Mouse (Mus musculus): Measurements from ENCODE around the gene Tead1. TPM values are rescaled to one million over a fixed set of nuclear protein-coding genes. Genes with fewer than 3 reads are reported as not detected.

Tead1 gene
- total and polyA plus RNA-seq, 3 experiments, result 0.38 TPM; not detected in 2

DNA sequence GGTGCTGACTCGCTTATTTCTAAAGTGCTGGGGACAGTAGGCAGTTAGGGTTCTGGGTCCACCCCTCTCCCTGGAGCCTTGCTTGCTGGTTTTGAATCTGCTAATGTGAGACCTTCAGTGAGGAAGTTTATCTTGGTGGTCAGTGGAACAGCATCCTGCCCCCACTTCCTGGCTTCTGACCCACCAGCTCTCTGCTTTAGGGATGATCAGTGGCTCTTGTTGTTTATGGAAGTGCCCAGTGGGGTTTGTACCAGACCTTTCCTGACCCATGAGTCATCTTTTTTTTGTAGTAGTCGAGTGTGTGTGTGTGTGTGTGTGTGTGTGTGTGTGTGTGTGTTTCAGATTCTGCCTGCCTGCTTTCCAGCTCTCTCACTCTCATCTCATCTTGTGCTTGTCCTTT, 38.6 kb downstream of the Tead1 start:
- no peak overlapping the region for H3K4me3 ChIP-seq (ENCODE audit: low read depth, low read length)
- H3K27me3 ChIP-seq (ENCODE audit: insufficient read depth, low read length), result peaks cover 3% of the 10 kb centered on the region; the same call in 1 of the 2 replicates
- ATAC-seq (ENCODE audit: extremely low read depth, insufficient number of reproducible peaks, low FRiP score, poor library complexity, severe bottlenecking), result no peak
- no peak for TF ChIP-seq GATA2 (IDR thresholded peaks at IDR 0.05; ENCODE audit: borderline replicate concordance, low read depth, low read length)
- no peak for TF ChIP-seq POLR2AphosphoS5 (IDR thresholded peaks at IDR 0.05; ENCODE audit: insufficient replicate concordance, low read depth, low read length)
- TF ChIP-seq TAL1 (conservative IDR thresholded peaks at IDR 0.05; ENCODE audit: low read depth, low read length), result no peak
- TF ChIP-seq CTCF (IDR thresholded peaks at IDR 0.05; ENCODE audit: low read depth, low read length), result no peak
- TF ChIP-seq GATA1 (IDR thresholded peaks at IDR 0.05; ENCODE audit: borderline replicate concordance, low read length), result no peak
- H3K9me3 ChIP-seq (replicated peaks), result peaks cover 24% of the 10 kb centered on the region
- no peaks in the 10 kb centered on the region for H3K4me1 ChIP-seq (ENCODE audit: insufficient read depth, low read depth, low read length)
- DNase-seq (ENCODE audit: low spot score), result no peak
- no peaks in the 10 kb centered on the region for H3K36me3 ChIP-seq (replicated peaks)

DNA sequence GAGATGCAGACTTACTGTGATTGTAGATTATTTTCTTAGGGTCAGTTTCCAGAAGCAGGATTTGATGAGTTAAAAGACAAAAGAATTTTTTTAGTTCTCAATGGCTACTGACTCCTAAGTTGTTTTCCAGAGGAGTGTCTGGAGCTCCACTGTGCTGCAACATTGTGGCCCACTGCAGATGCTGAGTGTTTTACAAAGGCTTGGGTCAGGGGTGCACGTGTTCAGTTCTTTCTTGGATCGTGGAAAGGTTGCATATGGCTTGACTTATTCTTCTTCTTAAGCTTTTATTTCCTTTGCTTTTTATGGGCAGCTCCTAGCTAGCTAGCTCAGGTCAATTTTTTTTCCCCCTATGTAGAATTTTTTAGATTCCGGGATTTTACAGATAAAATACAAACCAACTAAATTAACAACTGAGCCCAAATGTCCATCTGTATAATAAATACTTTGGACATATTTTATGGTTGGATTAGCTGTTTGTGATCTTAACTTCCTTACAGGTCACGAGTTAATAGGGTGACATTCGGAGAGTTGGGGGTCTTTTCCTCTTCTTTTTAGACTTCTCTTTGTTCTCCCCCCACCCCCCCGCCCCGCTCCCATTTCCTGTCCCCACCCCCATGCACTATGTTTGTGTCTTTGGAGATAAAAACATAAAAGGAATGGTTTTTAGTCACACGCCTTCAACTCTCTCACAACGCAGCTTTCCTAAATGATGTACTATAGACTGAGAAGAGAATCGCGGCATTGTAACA, 40.5 kb downstream of the Tead1 start:
- Histone ChIP-seq H3K27me3 (ENCODE audit: insufficient read depth, low read length) (peaks cover 3% of the 10 kb centered on the region; the same call in 1 of the 2 replicates), H3K36me3 (replicated peaks) (no peaks in the 10 kb centered on the region), H3K4me3 (ENCODE audit: low read depth, low read length) (no peak overlapping the region), H3K9me3 (replicated peaks) (peaks cover 21% of the 10 kb centered on the region), H3K4me1 (ENCODE audit: insufficient read depth, low read depth, low read length) (no peaks in the 10 kb centered on the region)
- ATAC-seq (ENCODE audit: extremely low read depth, insufficient number of reproducible peaks, low FRiP score, poor library complexity, severe bottlenecking) (no peak), DNase-seq (ENCODE audit: low spot score) (no peak)
- TF ChIP-seq GATA1 (IDR thresholded peaks at IDR 0.05; ENCODE audit: borderline replicate concordance, low read length) (no peak), GATA2 (IDR thresholded peaks at IDR 0.05; ENCODE audit: borderline replicate concordance, low read depth, low read length) (no peak), POLR2AphosphoS5 (IDR thresholded peaks at IDR 0.05; ENCODE audit: insufficient replicate concordance, low read depth, low read length) (no peak), CTCF (IDR thresholded peaks at IDR 0.05; ENCODE audit: low read depth, low read length) (no peak), TAL1 (conservative IDR thresholded peaks at IDR 0.05; ENCODE audit: low read depth, low read length) (no peak)

DNA sequence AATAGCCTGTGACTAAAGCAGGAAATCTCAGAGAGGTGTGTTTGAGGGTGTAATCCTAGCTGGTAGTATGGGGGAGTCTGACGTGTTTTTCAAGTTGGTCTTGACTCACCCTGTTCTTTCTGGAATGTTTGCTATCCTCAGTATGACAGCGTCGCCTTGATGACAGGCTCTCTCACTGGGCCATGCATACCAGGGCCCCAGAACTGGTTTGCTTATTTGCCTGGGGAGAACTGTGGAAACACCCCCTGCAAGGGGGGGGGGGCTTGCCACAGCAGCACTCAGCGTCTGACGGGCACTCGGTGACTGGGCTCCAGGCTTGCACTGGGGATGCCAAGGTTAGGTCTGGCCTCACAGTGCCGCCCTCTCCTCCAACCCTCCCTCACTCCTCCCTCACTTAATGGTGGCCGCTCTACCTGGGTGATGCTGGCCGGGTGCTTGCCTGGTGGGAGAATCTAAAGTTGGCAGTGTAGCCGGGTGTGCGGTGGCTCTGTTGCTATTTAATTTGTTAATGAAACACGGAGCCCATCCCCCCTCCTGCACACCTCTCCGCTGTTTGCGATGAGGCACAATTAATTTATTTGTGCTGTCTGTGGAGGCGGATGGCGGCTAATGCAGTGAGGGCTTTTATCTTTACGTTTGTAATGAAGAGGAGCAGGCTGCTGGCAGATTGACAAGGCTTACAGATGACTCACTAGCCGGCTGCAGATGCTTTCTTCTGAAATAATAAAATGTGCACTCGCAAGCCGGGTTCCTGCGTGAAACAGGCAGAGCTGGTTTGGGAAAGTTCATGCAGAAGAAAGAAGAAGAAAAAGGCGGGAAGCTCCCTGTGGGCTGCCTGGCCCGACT, 41.2 kb downstream of the Tead1 start:
- Histone ChIP-seq H3K4me3 (ENCODE audit: low read depth, low read length) (no peak overlapping the region), H3K4me1 (ENCODE audit: insufficient read depth, low read depth, low read length) (no peaks in the 10 kb centered on the region), H3K27me3 (ENCODE audit: insufficient read depth, low read length) (peaks cover 3% of the 10 kb centered on the region; the same call in 1 of the 2 replicates), H3K9me3 (replicated peaks) (peaks cover 18% of the 10 kb centered on the region), H3K36me3 (replicated peaks) (no peaks in the 10 kb centered on the region)
- no peak for ATAC-seq (ENCODE audit: extremely low read depth, insufficient number of reproducible peaks, low FRiP score, poor library complexity, severe bottlenecking)
- DNase-seq (ENCODE audit: low spot score), result no peak
- TF ChIP-seq GATA2 (IDR thresholded peaks at IDR 0.05; ENCODE audit: borderline replicate concordance, low read depth, low read length) (no peak), CTCF (IDR thresholded peaks at IDR 0.05; ENCODE audit: low read depth, low read length) (no peak), POLR2AphosphoS5 (IDR thresholded peaks at IDR 0.05; ENCODE audit: insufficient replicate concordance, low read depth, low read length) (no peak)

- Histone ChIP-seq H3K27me3 (ENCODE audit: insufficient read depth, low read length) (peaks cover 5% of the 10 kb centered on the region; the same call in 1 of the 2 replicates), H3K4me3 (ENCODE audit: low read depth, low read length) (no peak overlapping the region), H3K9me3 (replicated peaks) (peaks cover 19% of the 10 kb centered on the region), H3K36me3 (replicated peaks) (no peaks in the 10 kb centered on the region), H3K4me1 (ENCODE audit: insufficient read depth, low read depth, low read length) (no peaks in the 10 kb centered on the region)
- no peak for ATAC-seq (ENCODE audit: extremely low read depth, insufficient number of reproducible peaks, low FRiP score, poor library complexity, severe bottlenecking)
- DNase-seq (ENCODE audit: low spot score), result no peak
- TF ChIP-seq GATA2 (IDR thresholded peaks at IDR 0.05; ENCODE audit: borderline replicate concordance, low read depth, low read length), result no peak
- no peak for TF ChIP-seq CTCF (IDR thresholded peaks at IDR 0.05; ENCODE audit: low read depth, low read length)
- TF ChIP-seq GATA1 (IDR thresholded peaks at IDR 0.05; ENCODE audit: borderline replicate concordance, low read length), result no peak
- no peak for TF ChIP-seq TAL1 (conservative IDR thresholded peaks at IDR 0.05; ENCODE audit: low read depth, low read length)
- TF ChIP-seq POLR2AphosphoS5 (IDR thresholded peaks at IDR 0.05; ENCODE audit: insufficient replicate concordance, low read depth, low read length), result no peak
Observed at GRCm38 (mm10) chr7:112720989-112721337, 41.8 kb downstream of the Tead1 start.

GRCm38 (mm10) chr7:112721859-112722258, 42.7 kb downstream of the Tead1 start:
- no peaks in the 10 kb centered on the region for H3K36me3 ChIP-seq (replicated peaks)
- H3K9me3 ChIP-seq (replicated peaks), result peaks cover 19% of the 10 kb centered on the region
- H3K27me3 ChIP-seq (ENCODE audit: insufficient read depth, low read length), result peaks cover 5% of the 10 kb centered on the region; the same call in 1 of the 2 replicates
- H3K4me1 ChIP-seq (ENCODE audit: insufficient read depth, low read depth, low read length), result no peaks in the 10 kb centered on the region
- no peak for DNase-seq (ENCODE audit: low spot score)
- TF ChIP-seq GATA1 (IDR thresholded peaks at IDR 0.05; ENCODE audit: borderline replicate concordance, low read length), result no peak
- TF ChIP-seq GATA2 (IDR thresholded peaks at IDR 0.05; ENCODE audit: borderline replicate concordance, low read depth, low read length), result no peak
- TF ChIP-seq TAL1 (conservative IDR thresholded peaks at IDR 0.05; ENCODE audit: low read depth, low read length), result no peak
- no peak for TF ChIP-seq CTCF (IDR thresholded peaks at IDR 0.05; ENCODE audit: low read depth, low read length)
- TF ChIP-seq POLR2AphosphoS5 (IDR thresholded peaks at IDR 0.05; ENCODE audit: insufficient replicate concordance, low read depth, low read length), result no peak
- H3K4me3 ChIP-seq (ENCODE audit: low read depth, low read length), result no peak overlapping the region
- ATAC-seq (ENCODE audit: extremely low read depth, insufficient number of reproducible peaks, low FRiP score, poor library complexity, severe bottlenecking), result no peak

DNA sequence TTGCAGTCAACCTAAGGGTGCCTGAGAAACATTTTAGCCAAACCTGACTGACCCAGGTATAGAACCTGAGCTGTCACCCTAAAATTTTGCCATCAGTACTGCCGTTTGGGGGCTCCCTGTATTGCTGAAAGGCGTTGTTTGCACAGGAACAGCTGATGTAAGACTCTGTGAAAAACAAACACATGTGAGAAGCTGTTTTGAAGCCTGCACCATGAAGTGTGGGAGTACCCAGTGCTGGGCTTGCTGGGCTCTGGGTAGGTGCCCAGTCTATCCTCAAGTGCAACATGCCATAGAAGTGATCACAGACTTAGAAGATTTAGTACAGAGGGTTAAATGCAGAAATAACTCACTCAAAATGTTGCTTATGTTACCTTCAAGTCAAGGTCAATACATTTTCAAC, 49.3 kb downstream of the Tead1 start:
- H3K9me3 ChIP-seq (replicated peaks), result peaks cover 17% of the 10 kb centered on the region
- H3K27me3 ChIP-seq (ENCODE audit: insufficient read depth, low read length), result 0 out of 2 replicates have a peak, but pooled peaks cover 2% of the 10 kb centered on the region
- ATAC-seq (ENCODE audit: extremely low read depth, insufficient number of reproducible peaks, low FRiP score, poor library complexity, severe bottlenecking), result no peak
- no peak for DNase-seq (ENCODE audit: low spot score)
- no peak overlapping the region for H3K4me3 ChIP-seq (ENCODE audit: low read depth, low read length)
- H3K36me3 ChIP-seq (replicated peaks), result no peaks in the 10 kb centered on the region
- H3K4me1 ChIP-seq (ENCODE audit: insufficient read depth, low read depth, low read length), result no peaks in the 10 kb centered on the region
- TF ChIP-seq GATA1 (IDR thresholded peaks at IDR 0.05; ENCODE audit: borderline replicate concordance, low read length), result no peak
